Mouse (Mus musculus) stomach, embryonic 14.5 days (tissue): ENCODE data around the gene Faf1. TPM values are rescaled to one million over a fixed set of nuclear protein-coding genes. Genes with fewer than 3 reads are reported as not detected.

Experiments used
- ATAC-seq: fragments of 200-750 bp; cut with Nextera tagmentation; 2 replicates; pipeline ENCODE4 v1.8.0; 2017; ENCODE audit warnings: low read depth, moderate TSS enrichment; ENCODE audit not compliant: insufficient number of reproducible peaks, insufficient read depth, low FRiP score
- H3K27ac ChIP-seq: fragments of 300-500 bp; sonication (generic); 2 replicates; pipeline ENCODE4 v1.5.1; 2014; ENCODE audit warnings: mild to moderate bottlenecking, low read length, moderate library complexity, mixed read lengths
- H3K27me3 ChIP-seq: fragments of 300-500 bp; sonication (generic); 2 replicates; pipeline ENCODE4 v1.6.1; 2014; ENCODE audit warnings: low read length, control low read depth, mixed read lengths; ENCODE audit not compliant: control insufficient read depth, insufficient read depth
- H3K36me3 ChIP-seq: fragments of 300-500 bp; sonication (generic); 2 replicates; pipeline ENCODE4 v1.6.1; 2014; ENCODE audit warnings: mild to moderate bottlenecking, control low read depth, low read length, moderate library complexity, mixed read lengths; ENCODE audit not compliant: control insufficient read depth, insufficient read depth
- H3K4me1 ChIP-seq: fragments of 300-500 bp; sonication (generic); 2 replicates; pipeline ENCODE4 v1.6.1; 2014; ENCODE audit warnings: low read length, control low read depth, mixed read lengths; ENCODE audit not compliant: control insufficient read depth, insufficient read depth
- H3K4me2 ChIP-seq: fragments of 300-500 bp; sonication (generic); replicated peaks from 2 replicates; pipeline ENCODE4 v1.6.1; 2014; ENCODE audit warnings: low read depth, low read length, control low read depth
- H3K4me3 ChIP-seq: fragments of 300-500 bp; sonication (generic); 2 replicates; pipeline ENCODE4 v1.5.1; 2014; ENCODE audit warnings: low read depth, low read length, control low read depth
- H3K9ac ChIP-seq: fragments of 300-500 bp; sonication (generic); replicated peaks from 2 replicates; pipeline ENCODE4 v1.6.1; 2014; ENCODE audit warnings: low read depth, mild to moderate bottlenecking, control low read depth, low read length, moderate library complexity, mixed read lengths
- H3K9me3 ChIP-seq: fragments of 300-500 bp; sonication (generic); 2 replicates; pipeline ENCODE4 v1.6.1; 2016; ENCODE audit warnings: low read depth, low read length, control low read depth; ENCODE audit not compliant: control insufficient read depth
- WGBS: fragments of 180-500 bp; shearing (Covaris S2); extraction: QIAGEN DNeasy Blood & Tissue Kit; methylation state at CpG from one replicate; pipeline ENCODE4 v1.1.7; 2014; 5-methylcytosine and 5-hydroxymethylcytosine counted together
- polyA plus RNA-seq: library from polyadenylated mRNA; unstranded; fragments of >200 nt; fragmentation: Nextera tagmentation; extraction: Ambion mirVana; gene quantifications from 2 replicates; pipeline ENCODE4 v1.2.1, GENCODE M21; 2014

Gene Faf1
- polyA plus RNA-seq, 1 experiment from 2014 or later, result 29.0 TPM

DNA sequence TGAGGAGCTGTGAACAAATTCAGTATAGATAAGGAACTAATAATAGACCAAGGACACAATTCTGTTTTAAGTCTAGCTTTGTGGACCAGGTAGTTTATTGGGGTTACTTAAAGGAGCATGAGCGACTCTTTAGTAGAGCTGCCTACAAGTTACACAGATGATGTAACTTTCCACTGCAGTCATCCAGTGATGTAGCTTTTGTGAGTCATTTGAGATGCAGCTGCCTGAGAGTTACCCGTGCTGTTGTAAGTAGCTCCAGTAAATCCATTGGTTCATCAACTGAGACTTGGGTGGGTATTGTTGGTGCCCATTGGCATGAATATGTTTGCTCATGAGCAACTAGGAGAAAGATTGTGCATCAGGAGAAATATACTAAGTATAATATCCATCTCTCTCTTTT, 29.0 kb downstream of the Faf1 start:
- WGBS, result 87% methylated on average over 2 of the region's 2 CpGs
- no peaks in the 10 kb centered on the region for H3K4me1 ChIP-seq
- H3K9me3 ChIP-seq, result no peaks in the 10 kb centered on the region

GRCm38 (mm10) chr4:109719281-109719680, 42.9 kb downstream of the Faf1 start:
- Histone ChIP-seq H3K4me3 (no peak overlapping the region), H3K36me3 (no peaks in the 10 kb centered on the region), H3K27ac (no peak overlapping the region), H3K9me3 (no peaks in the 10 kb centered on the region), H3K4me1 (no peaks in the 10 kb centered on the region), H3K9ac (no peak overlapping the region), H3K27me3 (no peaks in the 10 kb centered on the region), H3K4me2 (no peak overlapping the region)
- ATAC-seq, result no peak
- 93% methylated on average over 5 of the region's 5 CpGs for WGBS

More for the DNA sequence above, 29.0 kb downstream of the Faf1 start:
- Histone ChIP-seq H3K4me2 (no peak overlapping the region), H3K9ac (no peak overlapping the region), H3K27me3 (no peaks in the 10 kb centered on the region), H3K4me3 (no peak overlapping the region), H3K27ac (no peak overlapping the region), H3K36me3 (no peaks in the 10 kb centered on the region)
- ATAC-seq, result no peak

DNA sequence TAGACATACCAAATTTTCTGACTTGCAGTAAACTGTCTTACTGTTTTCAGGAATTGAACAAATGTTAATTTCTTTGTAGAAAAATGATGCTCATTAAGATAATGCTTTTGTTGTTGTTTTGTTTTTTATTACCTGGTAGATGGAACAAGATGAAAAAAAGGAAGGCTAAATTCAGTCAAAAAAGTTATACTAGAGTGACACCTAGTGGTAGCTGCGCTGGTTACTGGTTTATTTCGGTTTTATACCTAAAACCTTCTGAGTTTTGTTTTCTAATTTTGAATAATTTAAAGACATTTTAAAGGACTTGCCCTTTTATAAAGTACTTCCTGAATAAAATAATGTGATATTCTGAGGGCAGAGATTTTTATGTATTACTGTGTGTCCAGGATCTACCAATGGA, 52.9 kb downstream of the Faf1 start:
- Histone ChIP-seq H3K4me1 (no peaks in the 10 kb centered on the region), H3K27ac (no peak overlapping the region), H3K36me3 (no peaks in the 10 kb centered on the region), H3K27me3 (no peaks in the 10 kb centered on the region), H3K4me3 (no peak overlapping the region), H3K9me3 (no peaks in the 10 kb centered on the region), H3K9ac (no peak overlapping the region), H3K4me2 (no peak overlapping the region)
- ATAC-seq, result no peak
- whole genome bisulfite sequencing, result 15% methylated on average over 2 of the region's 2 CpGs

DNA sequence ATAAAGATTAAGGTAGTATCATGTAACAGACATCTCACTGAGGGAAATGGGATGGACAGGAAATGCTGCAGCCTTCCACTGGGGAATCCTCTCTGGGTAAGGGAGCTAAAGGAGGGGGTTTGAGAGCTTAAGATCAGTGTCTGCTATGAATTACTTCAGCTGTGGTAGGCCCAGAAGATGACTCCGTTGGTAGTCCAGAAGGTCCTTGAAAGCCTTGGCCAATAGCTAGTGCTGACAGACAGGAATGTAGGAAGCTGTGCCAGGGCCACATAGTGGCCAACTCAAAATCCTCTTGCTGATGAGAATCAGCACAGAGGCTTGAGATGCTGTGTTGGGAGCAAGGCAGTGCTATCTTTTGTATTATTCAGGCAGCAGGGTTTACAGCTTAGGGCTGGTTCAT, 59.4 kb downstream of the Faf1 start:
- no peak for ATAC-seq
- no peaks in the 10 kb centered on the region for H3K4me1 ChIP-seq

GRCm38 (mm10) chr4:109743984-109744383, 67.6 kb downstream of the Faf1 start:
- ATAC-seq, result no peak
- Histone ChIP-seq H3K36me3 (no peaks in the 10 kb centered on the region), H3K27me3 (no peaks in the 10 kb centered on the region), H3K4me1 (no peaks in the 10 kb centered on the region), H3K27ac (no peak overlapping the region), H3K4me2 (no peak overlapping the region), H3K9ac (no peak overlapping the region), H3K4me3 (no peak overlapping the region), H3K9me3 (no peaks in the 10 kb centered on the region)
- 78% methylated on average over 2 of the region's 2 CpGs for whole genome bisulfite sequencing

More for the DNA sequence above, 59.4 kb downstream of the Faf1 start:
- Histone ChIP-seq H3K36me3 (no peaks in the 10 kb centered on the region), H3K4me3 (no peak overlapping the region), H3K9ac (no peak overlapping the region), H3K27me3 (no peaks in the 10 kb centered on the region), H3K27ac (no peak overlapping the region), H3K9me3 (no peaks in the 10 kb centered on the region), H3K4me2 (no peak overlapping the region)
- 42% methylated on average over 1 of the region's 1 CpGs for WGBS

GRCm38 (mm10) chr4:109759031-109759430, 82.6 kb downstream of the Faf1 start:
- no peaks in the 10 kb centered on the region for H3K36me3 ChIP-seq
- no peak overlapping the region for H3K27ac ChIP-seq
- no peak for ATAC-seq
- WGBS, result 37% methylated on average over 2 of the region's 2 CpGs
- no peaks in the 10 kb centered on the region for H3K4me1 ChIP-seq
- no peaks in the 10 kb centered on the region for H3K9me3 ChIP-seq
- H3K27me3 ChIP-seq, result no peaks in the 10 kb centered on the region
- no peak overlapping the region for H3K9ac ChIP-seq
- no peak overlapping the region for H3K4me2 ChIP-seq
- no peak overlapping the region for H3K4me3 ChIP-seq

DNA sequence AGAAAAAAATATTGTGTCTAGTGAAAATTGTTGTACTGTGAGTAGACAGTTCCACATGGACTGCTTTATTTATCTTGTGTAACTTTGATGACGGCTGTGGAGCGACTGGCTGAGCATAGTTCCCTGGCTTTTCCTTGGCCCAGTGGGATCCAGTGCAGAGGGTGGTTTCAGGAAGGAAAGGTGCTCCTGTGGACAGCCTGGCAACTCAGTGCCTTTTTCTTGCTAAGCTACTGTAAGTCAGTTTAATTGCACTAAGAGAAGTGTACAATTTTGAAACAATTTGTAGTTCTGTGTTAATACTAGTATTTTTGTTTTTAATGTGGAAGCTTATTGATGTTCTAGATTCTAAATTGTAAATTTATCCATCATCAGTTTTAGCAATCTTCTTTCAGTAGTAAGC, 83.5 kb downstream of the Faf1 start:
- no peaks in the 10 kb centered on the region for H3K9me3 ChIP-seq
- whole genome bisulfite sequencing, result 75% methylated on average over 2 of the region's 2 CpGs

GRCm38 (mm10) chr4:109760501-109760900, 84.1 kb downstream of the Faf1 start:
- H3K9ac ChIP-seq, result no peak overlapping the region
- H3K4me2 ChIP-seq, result no peak overlapping the region
- H3K4me3 ChIP-seq, result no peak overlapping the region
- H3K27ac ChIP-seq, result no peak overlapping the region
- WGBS, result 86% methylated on average over 3 of the region's 3 CpGs
- H3K4me1 ChIP-seq, result no peaks in the 10 kb centered on the region
- H3K36me3 ChIP-seq, result no peaks in the 10 kb centered on the region
- ATAC-seq, result no peak
- no peaks in the 10 kb centered on the region for H3K9me3 ChIP-seq
- no peaks in the 10 kb centered on the region for H3K27me3 ChIP-seq

More for the DNA sequence above, 83.5 kb downstream of the Faf1 start:
- H3K9ac ChIP-seq, result no peak overlapping the region
- no peak overlapping the region for H3K4me3 ChIP-seq
- ATAC-seq, result no peak
- H3K27ac ChIP-seq, result no peak overlapping the region
- H3K4me1 ChIP-seq, result no peaks in the 10 kb centered on the region
- H3K4me2 ChIP-seq, result no peak overlapping the region
- no peaks in the 10 kb centered on the region for H3K27me3 ChIP-seq
- no peaks in the 10 kb centered on the region for H3K36me3 ChIP-seq

DNA sequence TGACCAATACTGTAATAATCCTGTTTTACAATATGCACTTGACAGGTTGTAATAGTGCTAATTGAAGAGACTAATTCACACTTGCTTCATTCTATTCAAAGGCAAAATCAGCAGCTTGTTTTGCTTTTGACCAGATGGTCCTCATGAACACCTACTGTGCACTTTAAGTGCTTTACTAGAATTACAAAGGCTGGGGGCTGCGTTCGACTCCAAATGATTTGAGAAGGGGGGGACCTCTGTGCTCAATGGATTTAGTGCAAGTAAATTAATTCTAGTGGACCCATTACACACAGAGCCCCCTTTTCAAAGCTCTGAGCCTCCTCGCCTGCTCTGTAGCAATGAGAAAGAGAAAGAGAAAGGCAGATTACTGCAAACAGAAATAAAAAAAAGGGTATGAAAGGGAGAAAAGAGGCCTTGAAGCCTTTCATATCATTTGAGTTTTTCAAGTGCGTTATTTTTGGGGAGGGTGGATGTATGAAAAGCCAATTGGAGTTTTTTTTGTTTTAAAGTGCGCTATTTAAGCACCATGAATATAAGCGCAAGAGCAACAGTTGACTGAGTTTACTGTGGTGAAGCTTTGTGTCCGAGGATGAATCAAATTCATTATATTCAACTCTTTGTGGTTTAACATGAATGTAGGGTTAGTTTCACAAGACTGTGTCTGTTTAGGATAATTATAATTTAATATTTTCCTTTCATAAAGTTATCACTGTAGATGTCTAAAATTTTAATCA, 86.5 kb downstream of the Faf1 start:
- H3K4me2 ChIP-seq, result no peak overlapping the region
- no peak for ATAC-seq
- 60% methylated on average over 7 of the region's 7 CpGs for WGBS
- no peak overlapping the region for H3K27ac ChIP-seq
- no peak overlapping the region for H3K4me3 ChIP-seq
- no peaks in the 10 kb centered on the region for H3K36me3 ChIP-seq
- no peaks in the 10 kb centered on the region for H3K9me3 ChIP-seq
- H3K27me3 ChIP-seq, result no peaks in the 10 kb centered on the region
- no peak overlapping the region for H3K9ac ChIP-seq
- H3K4me1 ChIP-seq, result no peaks in the 10 kb centered on the region
